8 mouse cellular contexts compared by ENCODE assay signal in genomic region chr2:145831949-145832835, GRCm38 (mm10).
A peak's percentile ranks its signal among the peaks of the same experiment; 100 is the strongest.
DNase-seq lines count a peak whose midpoint lies in the region; ATAC-seq and TF ChIP-seq lines count a peak whose summit lies in the region.

No protein-coding gene starts in this region.

- peak; percentile 21 to 29 for DNase-seq in urinary bladder, adult 18-20 months (ENCODE audit: low spot score in 2 of 2)
- DNase-seq in urinary bladder, postnatal 25 days (ENCODE audit: low spot score) = no peak
- DNase-seq in forebrain, embryonic 14.5 days (ENCODE audit: low spot score) = peak; percentile 87
- peak; percentile 81 for DNase-seq in heart, postnatal 0 days (ENCODE audit: low spot score)
- peak; percentile 72 for DNase-seq in kidney, postnatal 10 days
- no peak for DNase-seq in liver, adult 2 months (ENCODE audit: extremely low read depth, low read depth, low spot score)
- peak; percentile 88 for DNase-seq in midbrain, postnatal 0 days (ENCODE audit: low spot score)
- DNase-seq in telencephalon, adult 2 months (ENCODE audit: low read depth, low spot score) = peak; percentile 72

- H3K36me3 ChIP-seq in forebrain, embryonic 14.5 days (ENCODE audit: control insufficient read depth, insufficient read depth, low read length) = no peaks in the 10 kb centered on the region
- no peaks in the 10 kb centered on the region; the same call in 1 of the 2 replicates for H3K36me3 ChIP-seq in heart, postnatal 0 days (replicated peaks; ENCODE audit: control insufficient read depth, insufficient read depth, low read length)
- H3K36me3 ChIP-seq in liver, adult 2 months (ENCODE audit: control insufficient read depth, insufficient read depth, low read length) = peaks cover 4% of the 10 kb centered on the region; the same call in 1 of the 2 replicates
- H3K36me3 ChIP-seq in midbrain, postnatal 0 days (ENCODE audit: insufficient read depth, low read length) = no peaks in the 10 kb centered on the region

- H3K27me3 ChIP-seq in forebrain, embryonic 14.5 days (replicated peaks; ENCODE audit: control insufficient read depth, insufficient read depth, low read length) = no peaks in the 10 kb centered on the region
- H3K27me3 ChIP-seq in heart, postnatal 0 days (ENCODE audit: control insufficient read depth, insufficient read depth, low read length) = no peaks in the 10 kb centered on the region
- no peaks in the 10 kb centered on the region for H3K27me3 ChIP-seq in liver, adult 2 months (ENCODE audit: control insufficient read depth, insufficient read depth, low read length)
- H3K27me3 ChIP-seq in midbrain, postnatal 0 days (ENCODE audit: insufficient read depth, low read length) = no peaks in the 10 kb centered on the region

- H3K9me3 ChIP-seq in forebrain, embryonic 14.5 days (replicated peaks; ENCODE audit: control insufficient read depth, low read length) = no peaks in the 10 kb centered on the region
- H3K9me3 ChIP-seq in heart, postnatal 0 days (replicated peaks; ENCODE audit: control insufficient read depth, low read length) = no peaks in the 10 kb centered on the region
- H3K9me3 ChIP-seq in midbrain, postnatal 0 days (ENCODE audit: low read length) = no peaks in the 10 kb centered on the region

- peak; percentile 95 for ATAC-seq in forebrain, embryonic 14.5 days
- ATAC-seq in heart, postnatal 0 days (ENCODE audit: insufficient read depth, low read depth) = peak; percentile 87
- ATAC-seq in midbrain, postnatal 0 days (ENCODE audit: low FRiP score) = peak; percentile 91

- TF ChIP-seq EP300 in heart, postnatal 0 days (IDR thresholded peaks at IDR 0.05; ENCODE audit: low read depth) = peak; percentile 30; the same call in 1 of the 2 replicates

- peak overlapping the region; percentile 67 for H3K27ac ChIP-seq in forebrain, embryonic 14.5 days (ENCODE audit: low read depth, low read length)
- H3K27ac ChIP-seq in heart, postnatal 0 days (ENCODE audit: low read depth) = peak overlapping the region; percentile 56
- peak overlapping the region; percentile 39; the same call in 1 of the 2 replicates for H3K27ac ChIP-seq in liver, adult 2 months (replicated peaks; ENCODE audit: insufficient read depth, low read depth, low read length)
- H3K27ac ChIP-seq in midbrain, postnatal 0 days (ENCODE audit: low read depth, low read length) = peak overlapping the region; percentile 62

- H3K79me2 ChIP-seq in liver, adult 2 months (ENCODE audit: control insufficient read depth, insufficient read depth, low read length) = peaks cover 4% of the 10 kb centered on the region; the same call in 1 of the 2 replicates

- peaks cover 10% of the 10 kb centered on the region; the same call in 1 of the 2 replicates for H3K4me1 ChIP-seq in forebrain, embryonic 14.5 days (ENCODE audit: control insufficient read depth, insufficient read depth, low read length)
- H3K4me1 ChIP-seq in heart, postnatal 0 days (ENCODE audit: control insufficient read depth, insufficient read depth) = peaks cover 9% of the 10 kb centered on the region
- H3K4me1 ChIP-seq in liver, adult 2 months (ENCODE audit: control insufficient read depth, insufficient read depth, low read length) = peaks cover 16% of the 10 kb centered on the region
- no peaks in the 10 kb centered on the region for H3K4me1 ChIP-seq in midbrain, postnatal 0 days (ENCODE audit: insufficient read depth, low read length)

- no peak for TF ChIP-seq CTCF in heart, postnatal 0 days (IDR thresholded peaks at IDR 0.05; ENCODE audit: low read depth)
- TF ChIP-seq CTCF in liver, adult 2 months (IDR thresholded peaks at IDR 0.05; ENCODE audit: low read depth, low read length) = no peak
- TF ChIP-seq CTCF in midbrain, postnatal 0 days (IDR thresholded peaks at IDR 0.05) = no peak

- WGBS in forebrain, embryonic 14.5 days = 38% methylated on average over 17 of the region's 17 CpGs
- 33% methylated on average over 17 of the region's 17 CpGs for WGBS in heart, postnatal 0 days
- 79% methylated on average over 17 of the region's 17 CpGs for WGBS in liver, adult 2 months
- WGBS in midbrain, postnatal 0 days = 23% methylated on average over 17 of the region's 17 CpGs

- H3K4me2 ChIP-seq in forebrain, embryonic 14.5 days (ENCODE audit: low read length) = peak overlapping the region; percentile 38
- peak overlapping the region; percentile 45 for H3K4me2 ChIP-seq in heart, postnatal 0 days (ENCODE audit: low read depth, low read length)
- peak overlapping the region; percentile 7 for H3K4me2 ChIP-seq in midbrain, postnatal 0 days (ENCODE audit: low read depth, low read length, poor library complexity, severe bottlenecking)

- no peak for TF ChIP-seq POLR2A in liver, adult 2 months (IDR thresholded peaks at IDR 0.05; ENCODE audit: extremely low read depth, insufficient read depth, low read length)

- H3K9ac ChIP-seq in forebrain, embryonic 14.5 days (ENCODE audit: low read length) = peak overlapping the region; percentile 47
- H3K9ac ChIP-seq in heart, postnatal 0 days (replicated peaks; ENCODE audit: low read depth, low read length) = no peak overlapping the region
- no peak overlapping the region for H3K9ac ChIP-seq in liver, adult 2 months (ENCODE audit: low read depth, low read length)
- 0 out of 2 replicates have a peak overlapping the region, but pooled peaks have one; percentile 1 for H3K9ac ChIP-seq in midbrain, postnatal 0 days (replicated peaks; ENCODE audit: low read length, poor library complexity, severe bottlenecking)

- H3K4me3 ChIP-seq in forebrain, embryonic 14.5 days (ENCODE audit: low read depth, low read length) = peak overlapping the region; percentile 5; the same call in 1 of the 2 replicates
- peak overlapping the region; percentile 7 for H3K4me3 ChIP-seq in heart, postnatal 0 days (ENCODE audit: low read depth, low read length)
- H3K4me3 ChIP-seq in liver, adult 2 months (ENCODE audit: insufficient read depth, low read depth, low read length) = no peak overlapping the region
- no peak overlapping the region for H3K4me3 ChIP-seq in midbrain, postnatal 0 days (ENCODE audit: low read depth, low read length)

Comparison
In these comparisons a context has a peak if more than half of its experiments do, and no peak if none do; other contexts are left out.
1. DNase-seq: peak in urinary bladder, adult 18-20 months (2 of 2), forebrain, embryonic 14.5 days (single experiment), heart, postnatal 0 days (single experiment), kidney, postnatal 10 days (single experiment), midbrain, postnatal 0 days (single experiment) and telencephalon, adult 2 months (single experiment); none in urinary bladder, postnatal 25 days (single experiment) and liver, adult 2 months (single experiment).
2. H3K4me3 ChIP-seq: peak in forebrain, embryonic 14.5 days (single experiment) and heart, postnatal 0 days (single experiment); none in liver, adult 2 months (single experiment) and midbrain, postnatal 0 days (single experiment).
3. H3K9ac ChIP-seq: peak in forebrain, embryonic 14.5 days (single experiment) and midbrain, postnatal 0 days (single experiment); none in heart, postnatal 0 days (single experiment) and liver, adult 2 months (single experiment).
4. Peak in every context shown above with its lines, with median percentiles within 50 percentile points of each other: ATAC-seq, H3K27ac ChIP-seq and H3K4me2 ChIP-seq.